Mouse (Mus musculus) thymus, postnatal 36 days (tissue): Measurements from ENCODE around the gene Fancb.

Source experiments
- DNase-seq, 2 experiments: peaks; one replicate each; pipeline ENCODE4 v3.0.0; 2022; ENCODE audit warnings: mixed read lengths in 2 of 2

Fancb gene

GRCm38 (mm10) chrX:164980193-164980775 is at the start of gene Fancb, which contains the start of gene Mospd2:
Gene Fancb (plus strand): TSS chrX:164980592.
Gene Mospd2 (minus strand): TSS chrX:164980375.
- DNase-seq: peak; percentile 74 to 87

GRCm38 (mm10) chrX:164941540-164941939 is 38.9 kb upstream of the Fancb start:
- no peak for DNase-seq

- no peak for DNase-seq
Measured at GRCm38 (mm10) chrX:164951858-164952576, 28.4 kb upstream of the Fancb start.

GRCm38 (mm10) chrX:164952601-164953375 is 27.6 kb upstream of the Fancb start:
- DNase-seq: no peak

- no peak for DNase-seq
Measured at GRCm38 (mm10) chrX:164965750-164966448, 14.5 kb upstream of the Fancb start.

GRCm38 (mm10) chrX:164971206-164971605 is 9.2 kb upstream of the Fancb start:
- DNase-seq: no peak

GRCm38 (mm10) chrX:164978866-164979265 is 1.5 kb upstream of the Fancb start:
- no peak for DNase-seq

- DNase-seq: no peak
Measured at GRCm38 (mm10) chrX:165003141-165003540, 22.7 kb downstream of the Fancb start.

GRCm38 (mm10) chrX:165004779-165005324 is 24.5 kb downstream of the Fancb start, which contains the start of gene Gm17604:
Gene Gm17604 (minus strand): TSS chrX:165004829.
- no peak for DNase-seq
